Mouse (Mus musculus) right cerebral cortex, postnatal 14 days (tissue): ENCODE results near the gene Kcnab1.

ENCODE experiments used
- DNase-seq: peaks from one replicate; pipeline ENCODE4 v3.0.0; 2022

Gene Kcnab1

GRCm38 (mm10) chr3:65108945-65109921 is at the start of gene Kcnab1:
TSS of gene Kcnab1 (plus strand) at chr3:65109384.
- DNase-seq: peak; percentile 33

GRCm38 (mm10) chr3:65088295-65088694 is 20.9 kb upstream of the Kcnab1 start:
- no peak for DNase-seq

- DNase-seq: no peak
These were observed 5.1 kb upstream of the Kcnab1 start for GRCm38 (mm10) chr3:65104117-65104516.

GRCm38 (mm10) chr3:65110190-65110589 is 1.0 kb downstream of the Kcnab1 start:
- DNase-seq: no peak

GRCm38 (mm10) chr3:65111176-65111575 is 2.0 kb downstream of the Kcnab1 start:
- no peak for DNase-seq

- DNase-seq: no peak
These were observed 6.0 kb downstream of the Kcnab1 start for GRCm38 (mm10) chr3:65115164-65115563.

GRCm38 (mm10) chr3:65116958-65117357 is 7.8 kb downstream of the Kcnab1 start:
- no peak for DNase-seq

- no peak for DNase-seq
These were observed 8.2 kb downstream of the Kcnab1 start for GRCm38 (mm10) chr3:65117365-65117764.

GRCm38 (mm10) chr3:65124975-65125374 is 15.8 kb downstream of the Kcnab1 start:
- peak; percentile 31 for DNase-seq

GRCm38 (mm10) chr3:65129625-65130024 is 20.4 kb downstream of the Kcnab1 start:
- DNase-seq: no peak

- DNase-seq: no peak
These were observed 25.7 kb downstream of the Kcnab1 start for GRCm38 (mm10) chr3:65134931-65135330.

GRCm38 (mm10) chr3:65136897-65137296 is 27.7 kb downstream of the Kcnab1 start:
- DNase-seq: no peak

GRCm38 (mm10) chr3:65138739-65139138 is 29.6 kb downstream of the Kcnab1 start:
- no peak for DNase-seq

- no peak for DNase-seq
These were observed 36.0 kb downstream of the Kcnab1 start for GRCm38 (mm10) chr3:65145152-65145551.

- DNase-seq: no peak
These were observed 42.6 kb downstream of the Kcnab1 start for GRCm38 (mm10) chr3:65151808-65152207.

GRCm38 (mm10) chr3:65172964-65173363 is 63.8 kb downstream of the Kcnab1 start:
- DNase-seq: no peak

- DNase-seq: peak; percentile 20
These were observed 65.4 kb downstream of the Kcnab1 start for GRCm38 (mm10) chr3:65174564-65174963.

GRCm38 (mm10) chr3:65175819-65176218 is 66.6 kb downstream of the Kcnab1 start:
- DNase-seq: no peak

GRCm38 (mm10) chr3:65176846-65177245 is 67.7 kb downstream of the Kcnab1 start:
- DNase-seq: no peak

GRCm38 (mm10) chr3:65187833-65188698 is 78.9 kb downstream of the Kcnab1 start:
- DNase-seq: no peak

- DNase-seq: no peak
These were observed 91.4 kb downstream of the Kcnab1 start for GRCm38 (mm10) chr3:65200611-65201010.

- DNase-seq: no peak
These were observed 94.4 kb downstream of the Kcnab1 start for GRCm38 (mm10) chr3:65203361-65204117.
